Mouse (Mus musculus) intestine, embryonic 15.5 days (tissue): Measurements from ENCODE around the gene Ddhd1. TPM values are rescaled to one million over a fixed set of nuclear protein-coding genes. Genes with fewer than 3 reads are reported as not detected.

Source experiments
- polyA plus RNA-seq: library from polyadenylated mRNA; unstranded; fragments of >200 nt; fragmentation: Nextera tagmentation; extraction: Ambion mirVana; gene quantifications from 2 replicates; pipeline ENCODE4 v1.2.1, GENCODE M21; 2015

Gene Ddhd1
- polyA plus RNA-seq, 1 experiment from 2014 or later, result 6.7 TPM

Other genes starting within 250 kb of the Ddhd1 start
- 163 and 169 TPM in 2 replicates for gene Fermt2, start 128.0 kb downstream of the Ddhd1 start, polyA plus RNA-seq